Mouse (Mus musculus) ovary, postnatal 14 days (tissue): ENCODE data around the gene Rp2.

Experiments used
- DNase-seq: peaks from one replicate; pipeline ENCODE4 v3.0.0; 2022; ENCODE audit warnings: low spot score

Gene Rp2

GRCm38 (mm10) chrX:20425140-20425838 lies 61.0 kb downstream of the Rp2 start, which contains the start of gene Jade3:
Jade3 (plus strand) TSS chrX:20425688.
- peak; percentile 55 for DNase-seq

GRCm38 (mm10) chrX:20425839-20426449 lies 61.7 kb downstream of the Rp2 start:
- peak; percentile 19 for DNase-seq
